Mouse (Mus musculus) lung, adult 2 months (tissue): ENCODE results near the gene Nfe2l1.

ENCODE experiments used
- CTCF ChIP-seq: fragments of 200-500 bp; IDR thresholded peaks from 2 replicates; pipeline ENCODE4 v1.5.1; 2011; ENCODE audit warnings: mild to moderate bottlenecking, low read length, control low read depth; ENCODE audit not compliant: insufficient read depth
- POLR2A ChIP-seq: fragments of 200-500 bp; IDR thresholded peaks from 2 replicates; pipeline ENCODE4 v1.6.1; 2011; ENCODE audit warnings: low read depth, mild to moderate bottlenecking, control low read depth, low read length, borderline replicate concordance; ENCODE audit errors: extremely low read depth

DNA sequence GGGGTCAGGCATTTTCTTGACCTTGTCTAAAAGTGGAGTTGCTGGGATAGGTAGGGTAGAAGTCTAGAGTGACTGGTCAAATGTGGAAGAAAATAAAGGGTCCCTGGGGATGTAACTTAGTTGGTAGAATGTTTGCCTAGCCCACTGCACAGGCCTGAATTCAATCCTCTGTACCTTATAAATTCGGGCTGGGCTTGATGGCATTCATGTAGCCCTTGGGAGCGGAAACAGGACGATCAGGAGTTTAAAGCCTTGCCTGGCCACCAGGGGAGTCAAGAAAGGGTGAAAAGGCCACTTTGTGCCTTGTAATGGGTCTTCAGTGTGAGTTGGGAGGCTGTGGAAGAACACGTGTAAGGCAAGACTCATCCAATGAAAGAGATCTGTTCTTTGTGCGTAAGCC, 39.8 kb downstream of the Nfe2l1 start:
- TF ChIP-seq POLR2A: no peak
- no peak for TF ChIP-seq CTCF
